Mouse (Mus musculus) hindbrain, embryonic 13.5 days (tissue): Measurements from ENCODE around the gene Morn4. TPM values are rescaled to one million over a fixed set of nuclear protein-coding genes. Genes with fewer than 3 reads are reported as not detected.

Experiments used
- ATAC-seq: fragments of 200-750 bp; cut with Nextera tagmentation; 2 replicates; pipeline ENCODE4 v1.8.0; 2017; ENCODE audit warnings: moderate TSS enrichment; ENCODE audit not compliant: low FRiP score
- H3K27ac ChIP-seq: fragments of 300-500 bp; sonication (generic); 2 replicates; pipeline ENCODE4 v1.5.1; 2015; ENCODE audit warnings: inconsistent platforms, mild to moderate bottlenecking, moderate library complexity
- H3K27me3 ChIP-seq: fragments of 300-500 bp; sonication (generic); 2 replicates; pipeline ENCODE4 v1.6.1; 2015; ENCODE audit warnings: mild to moderate bottlenecking, inconsistent platforms
- H3K36me3 ChIP-seq: fragments of 300-500 bp; sonication (generic); 2 replicates; pipeline ENCODE4 v1.6.1; 2015; ENCODE audit warnings: mild to moderate bottlenecking, inconsistent platforms
- H3K4me1 ChIP-seq: fragments of 300-500 bp; sonication (generic); replicated peaks from 2 replicates; pipeline ENCODE4 v1.6.1; 2015; ENCODE audit warnings: inconsistent platforms
- H3K4me2 ChIP-seq: fragments of 300-500 bp; sonication (generic); 2 replicates; pipeline ENCODE4 v1.6.1; 2015; ENCODE audit warnings: inconsistent platforms, mild to moderate bottlenecking, moderate library complexity
- H3K4me3 ChIP-seq: fragments of 300-500 bp; sonication (generic); 2 replicates; pipeline ENCODE4 v1.5.1; 2015; ENCODE audit warnings: mild to moderate bottlenecking, inconsistent platforms
- H3K9ac ChIP-seq: fragments of 300-500 bp; sonication (generic); 2 replicates; pipeline ENCODE4 v1.6.1; 2015; ENCODE audit warnings: mild to moderate bottlenecking, inconsistent platforms
- H3K9me3 ChIP-seq: fragments of 300-500 bp; sonication (generic); 2 replicates; pipeline ENCODE4 v1.6.1; 2016; ENCODE audit warnings: inconsistent platforms
- WGBS: fragments of 180-500 bp; shearing (Covaris S2); methylation state at CpG from one replicate; pipeline ENCODE4 v1.1.7; 2015; 5-methylcytosine and 5-hydroxymethylcytosine counted together
- polyA plus RNA-seq: library from polyadenylated mRNA; unstranded; fragments of >200 nt; fragmentation: Nextera tagmentation; extraction: Ambion mirVana; gene quantifications from 2 replicates; pipeline ENCODE4 v1.2.1, GENCODE M21; 2015

Morn4 gene
- polyA plus RNA-seq, 1 experiment from 2014 or later = 125 TPM

DNA sequence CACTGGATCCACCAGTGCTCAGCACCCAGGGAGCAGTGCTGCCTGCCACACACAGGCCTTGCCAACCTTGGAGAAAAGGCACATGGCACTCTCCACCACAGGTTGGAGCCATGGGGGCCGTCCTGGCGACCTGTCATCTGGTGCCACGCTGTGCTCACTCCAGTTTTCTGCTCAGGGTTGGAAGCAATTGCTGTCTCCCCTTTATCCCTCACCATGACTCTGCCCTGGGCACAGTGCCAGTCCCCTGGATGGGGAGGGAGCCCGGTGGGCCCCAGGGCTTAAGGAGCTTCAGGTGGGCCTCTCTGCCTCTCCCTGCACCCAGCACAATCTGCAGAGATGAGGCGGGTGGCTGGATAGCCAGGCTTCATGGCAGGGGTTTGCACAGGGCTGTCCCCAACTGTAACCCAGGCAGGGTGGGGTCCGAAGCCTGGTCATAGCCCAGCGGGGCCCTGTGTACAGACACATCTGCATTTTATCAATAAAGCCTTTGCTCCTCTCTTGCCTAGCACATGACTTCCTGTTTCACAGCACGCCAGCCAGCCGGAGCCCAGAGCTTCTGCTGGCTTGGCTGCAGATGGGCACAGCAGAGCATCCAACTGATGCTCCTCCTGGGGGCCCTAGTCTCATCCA is 51.9 kb downstream of the Morn4 start:
- WGBS = 79% methylated on average over 9 of the region's 9 CpGs
- Histone ChIP-seq H3K9ac (0 out of 2 replicates have a peak overlapping the region, but pooled peaks have one; percentile 8), H3K4me1 (peaks cover 14% of the 10 kb centered on the region), H3K27me3 (no peaks in the 10 kb centered on the region), H3K9me3 (no peaks in the 10 kb centered on the region), H3K27ac (no peak overlapping the region), H3K36me3 (peaks cover 11% of the 10 kb centered on the region), H3K4me2 (no peak overlapping the region), H3K4me3 (no peak overlapping the region)
- no peak for ATAC-seq

DNA sequence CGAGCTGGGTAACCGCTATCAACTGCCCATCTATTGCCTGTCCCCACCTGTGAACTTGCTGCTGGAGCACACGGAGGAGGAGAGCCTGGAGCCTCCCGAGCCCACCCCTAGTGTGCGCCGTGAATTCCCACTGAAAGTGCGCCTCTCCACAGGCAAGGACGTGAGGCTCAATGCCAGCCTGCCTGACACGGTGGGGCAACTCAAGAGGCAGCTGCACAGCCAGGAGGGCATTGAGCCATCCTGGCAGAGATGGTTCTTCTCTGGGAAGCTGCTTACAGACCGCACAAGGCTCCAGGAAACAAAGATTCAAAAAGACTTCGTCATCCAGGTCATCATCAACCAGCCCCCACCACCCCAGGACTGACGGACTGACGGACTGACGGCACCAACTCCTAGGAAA is 52.5 kb downstream of the Morn4 start:
- H3K36me3 ChIP-seq = peaks cover 11% of the 10 kb centered on the region
- peaks cover 14% of the 10 kb centered on the region for H3K4me1 ChIP-seq
- no peaks in the 10 kb centered on the region for H3K9me3 ChIP-seq
- 83% methylated on average over 14 of the region's 14 CpGs for WGBS
- H3K9ac ChIP-seq = 0 out of 2 replicates have a peak overlapping the region, but pooled peaks have one; percentile 8
- H3K4me2 ChIP-seq = no peak overlapping the region
- H3K27ac ChIP-seq = no peak overlapping the region
- no peak overlapping the region for H3K4me3 ChIP-seq
- no peak for ATAC-seq
- H3K27me3 ChIP-seq = no peaks in the 10 kb centered on the region

DNA sequence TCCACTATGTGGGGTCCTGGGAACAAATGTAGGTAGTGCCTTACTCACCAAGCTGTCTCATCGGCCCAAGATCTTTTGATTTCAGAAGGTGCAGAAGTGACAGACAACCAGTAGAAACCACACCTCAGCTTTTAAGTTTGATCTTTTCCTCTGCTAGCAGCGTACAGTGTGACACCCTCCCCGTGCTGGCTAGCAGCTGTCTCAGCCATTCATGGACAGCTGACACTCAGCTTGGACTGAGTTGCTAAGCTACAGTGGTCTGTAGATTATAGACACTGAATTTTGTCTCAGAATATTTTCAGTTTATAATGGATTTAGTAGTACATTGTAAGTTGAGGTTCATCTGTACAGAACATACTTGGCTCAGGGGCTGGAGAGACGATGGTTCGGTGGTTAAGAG is 55.0 kb downstream of the Morn4 start:
- no peaks in the 10 kb centered on the region for H3K27me3 ChIP-seq
- peaks cover 11% of the 10 kb centered on the region for H3K36me3 ChIP-seq
- no peak overlapping the region for H3K9ac ChIP-seq
- H3K4me3 ChIP-seq = no peak overlapping the region
- ATAC-seq = no peak
- H3K9me3 ChIP-seq = no peaks in the 10 kb centered on the region
- no peak overlapping the region for H3K27ac ChIP-seq
- no peak overlapping the region for H3K4me2 ChIP-seq
- WGBS = 87% methylated on average over 5 of the region's 5 CpGs
- peaks cover 14% of the 10 kb centered on the region for H3K4me1 ChIP-seq

DNA sequence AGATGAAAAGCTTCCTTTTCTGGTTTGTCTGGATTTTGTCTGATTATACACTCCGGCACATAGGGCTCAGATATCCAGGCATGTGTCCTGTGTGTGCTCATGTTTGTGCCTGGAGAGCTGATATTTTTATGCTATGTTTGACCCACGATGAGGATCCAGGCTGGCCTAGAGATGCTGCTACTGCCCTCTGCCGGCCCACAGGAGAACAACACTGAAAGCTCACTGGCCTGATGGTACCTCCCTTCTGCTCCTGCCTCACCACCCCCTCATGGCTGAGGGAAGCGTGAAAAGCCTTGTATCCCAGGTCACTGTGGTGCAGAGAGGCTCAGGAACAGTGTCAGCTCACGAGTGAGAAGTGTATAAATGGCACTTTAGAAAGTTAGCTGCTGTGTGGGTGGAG is 60.0 kb downstream of the Morn4 start:
- Histone ChIP-seq H3K36me3 (no peaks in the 10 kb centered on the region), H3K27ac (no peak overlapping the region), H3K4me1 (0 out of 2 replicates have a peak, but pooled peaks cover 7% of the 10 kb centered on the region), H3K9me3 (no peaks in the 10 kb centered on the region), H3K4me2 (no peak overlapping the region), H3K9ac (no peak overlapping the region), H3K4me3 (no peak overlapping the region), H3K27me3 (no peaks in the 10 kb centered on the region)
- 10% methylated on average over 5 of the region's 5 CpGs for WGBS
- ATAC-seq = no peak

Other genes with a start within 250 kb of the Morn4 start
- gene Frat2, start 238.2 kb downstream of the Morn4 start, polyA plus RNA-seq = 8.4 and 10.4 TPM in 2 replicates
- 15.6 and 15.7 TPM in 2 replicates for gene Rrp12, start 190.2 kb downstream of the Morn4 start, polyA plus RNA-seq
- 465 and 466 TPM in 2 replicates for gene Pgam1, start 174.4 kb downstream of the Morn4 start, polyA plus RNA-seq
- 65.8 and 67.0 TPM in 2 replicates for gene Exosc1, start 152.9 kb downstream of the Morn4 start, polyA plus RNA-seq
- 78.8 and 80.7 TPM in 2 replicates for gene Zdhhc16, start 152.9 kb downstream of the Morn4 start, polyA plus RNA-seq
- 36.5 and 39.7 TPM in 2 replicates for gene Mms19, start 105.2 kb downstream of the Morn4 start, polyA plus RNA-seq
- gene Ubtd1, start 104.6 kb downstream of the Morn4 start, polyA plus RNA-seq = 10.8 and 11.4 TPM in 2 replicates
- 0.35 and 0.53 TPM in 2 replicates for gene Ankrd2, start 50.4 kb downstream of the Morn4 start, polyA plus RNA-seq
- 1.3 and 1.7 TPM in 2 replicates for gene Hoga1, start 40.7 kb downstream of the Morn4 start, polyA plus RNA-seq
- gene 4933411K16Rik, start 34.1 kb downstream of the Morn4 start, polyA plus RNA-seq = not detected in 2 replicates
- 27.0 and 27.9 TPM in 2 replicates for gene Pi4k2a, start 4.1 kb upstream of the Morn4 start, polyA plus RNA-seq
- 6.4 and 8.6 TPM in 2 replicates for gene Avpi1, start 42.7 kb upstream of the Morn4 start, polyA plus RNA-seq
- 1.5 and 1.7 TPM in 2 replicates for gene Marveld1, start 61.0 kb upstream of the Morn4 start, polyA plus RNA-seq
- 55.3 and 58.7 TPM in 2 replicates for gene Zfyve27, start 77.6 kb upstream of the Morn4 start, polyA plus RNA-seq
- 4.4 and 4.6 TPM in 2 replicates for gene Sfrp5, start 115.9 kb upstream of the Morn4 start, polyA plus RNA-seq
- 38.8 and 40.0 TPM in 2 replicates for gene Golga7b, start 161.2 kb upstream of the Morn4 start, polyA plus RNA-seq